ENCODE assay signal across 8 mouse cellular contexts in the genomic region with DNA sequence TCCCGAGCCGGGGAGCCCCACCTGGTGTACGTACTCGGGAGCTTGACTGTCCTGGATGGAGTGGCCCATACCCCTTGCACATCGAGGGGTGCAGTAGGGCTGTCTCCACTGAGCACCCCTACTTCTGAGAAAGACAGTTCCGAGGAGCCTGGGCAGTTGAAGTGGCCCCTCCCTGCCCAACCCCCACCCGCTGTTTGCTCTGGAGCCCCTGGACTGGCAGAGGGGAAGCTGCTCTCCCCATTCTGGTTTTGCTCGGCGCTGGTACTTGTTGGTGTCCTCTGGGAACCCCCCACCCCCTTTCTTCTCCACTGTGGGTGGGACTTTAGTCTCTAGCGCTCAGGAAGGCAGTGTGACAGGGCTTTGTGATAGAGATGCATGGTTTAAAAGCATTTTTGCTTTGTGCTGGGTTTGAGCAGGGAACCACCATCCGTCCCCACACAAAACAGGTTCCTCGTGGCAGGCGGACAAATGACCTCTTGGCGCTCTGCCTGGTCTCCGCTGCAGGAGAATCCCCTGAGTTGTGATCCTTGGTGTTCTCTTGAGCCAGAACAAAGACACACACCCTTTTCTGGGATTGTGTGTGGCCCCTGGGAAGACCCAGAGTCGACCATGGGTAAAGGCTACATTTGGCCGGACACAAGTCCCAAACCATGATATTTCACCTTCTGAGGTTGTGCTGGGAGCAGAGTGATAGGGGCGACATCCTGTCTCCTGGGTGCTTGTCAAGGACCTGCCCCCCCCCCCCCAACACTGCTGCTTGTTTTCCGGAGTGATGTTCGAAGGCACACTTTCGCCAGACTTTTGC. TPM values are rescaled to one million over a fixed set of nuclear protein-coding genes. Genes with fewer than 3 reads are reported as not detected.
DNase-seq lines count a peak whose midpoint lies in the region; ATAC-seq and TF ChIP-seq lines count a peak whose summit lies in the region.

No protein-coding gene starts in this region.

- H3K27me3 ChIP-seq in kidney, embryonic 16.5 days (ENCODE audit: insufficient read depth, low read length) = no peaks in the 10 kb centered on the region
- no peaks in the 10 kb centered on the region for H3K27me3 ChIP-seq in hindbrain, embryonic 10.5 days (ENCODE audit: insufficient read depth, poor library complexity, severe bottlenecking)
- peaks cover 24% of the 10 kb centered on the region; the same call in 1 of the 2 replicates for H3K27me3 ChIP-seq in liver, postnatal 0 days (ENCODE audit: insufficient read depth, low read length)

- WGBS in kidney, embryonic 16.5 days = 2% methylated on average over 21 of the region's 21 CpGs
- WGBS in hindbrain, embryonic 10.5 days = 7% methylated on average over 21 of the region's 21 CpGs
- 6% methylated on average over 21 of the region's 21 CpGs for WGBS in liver, postnatal 0 days (ENCODE audit: insufficient replicate concordance)

- peak; percentile 56 for ATAC-seq in kidney, embryonic 16.5 days (ENCODE audit: low FRiP score, low TSS enrichment)
- no peak for ATAC-seq in liver, postnatal 0 days

- no peak for TF ChIP-seq EP300 in liver, postnatal 0 days (IDR thresholded peaks at IDR 0.05; ENCODE audit: low read depth)

- no peak for TF ChIP-seq POLR2A in cortical plate, adult 2 months (IDR thresholded peaks at IDR 0.05; ENCODE audit: extremely low read depth, insufficient read depth, low read length)

- no peaks in the 10 kb centered on the region for H3K9me3 ChIP-seq in kidney, embryonic 16.5 days (ENCODE audit: low read length)
- H3K9me3 ChIP-seq in hindbrain, embryonic 10.5 days = no peaks in the 10 kb centered on the region
- H3K9me3 ChIP-seq in liver, postnatal 0 days (ENCODE audit: low read length) = no peaks in the 10 kb centered on the region

- peak overlapping the region; percentile 68 for H3K9ac ChIP-seq in kidney, embryonic 16.5 days (replicated peaks; ENCODE audit: low read length)
- no peak overlapping the region for H3K9ac ChIP-seq in liver, postnatal 0 days (replicated peaks)

- no peaks in the 10 kb centered on the region for H3K36me3 ChIP-seq in kidney, embryonic 16.5 days (ENCODE audit: insufficient read depth, low read length)
- 0 out of 2 replicates have a peak, but pooled peaks cover 4% of the 10 kb centered on the region for H3K36me3 ChIP-seq in hindbrain, embryonic 10.5 days
- no peaks in the 10 kb centered on the region for H3K36me3 ChIP-seq in liver, postnatal 0 days (replicated peaks; ENCODE audit: insufficient read depth, low read length)

- peak overlapping the region; percentile 54 for H3K4me3 ChIP-seq in kidney, embryonic 16.5 days (ENCODE audit: low read length)
- H3K4me3 ChIP-seq in cortical plate, adult 2 months (ENCODE audit: insufficient read depth, low read length) = peak overlapping the region; percentile 80
- H3K4me3 ChIP-seq in hindbrain, embryonic 10.5 days = peak overlapping the region; percentile 81
- peak overlapping the region; percentile 35 for H3K4me3 ChIP-seq in liver, postnatal 0 days (ENCODE audit: low read depth, low read length)

- H3K4me1 ChIP-seq in kidney, embryonic 16.5 days (ENCODE audit: insufficient read depth, low read length) = peaks cover 10% of the 10 kb centered on the region
- peaks cover 3% of the 10 kb centered on the region; the same call in 1 of the 2 replicates for H3K4me1 ChIP-seq in cortical plate, adult 2 months (ENCODE audit: control insufficient read depth, insufficient read depth, low read length)
- H3K4me1 ChIP-seq in hindbrain, embryonic 10.5 days (replicated peaks) = peaks cover 46% of the 10 kb centered on the region
- no peaks in the 10 kb centered on the region for H3K4me1 ChIP-seq in liver, postnatal 0 days (ENCODE audit: insufficient read depth)

- peak overlapping the region; percentile 84 for H3K4me2 ChIP-seq in kidney, embryonic 16.5 days (replicated peaks; ENCODE audit: low read depth, low read length)
- peak overlapping the region; percentile 48 for H3K4me2 ChIP-seq in liver, postnatal 0 days (ENCODE audit: low read depth, low read length)

- no peak for DNase-seq in kidney, adult 9 months
- no peak for DNase-seq in hindbrain, embryonic 10.5 days (ENCODE audit: low spot score)
- no peak for DNase-seq in liver, postnatal 0 days
- no peak for DNase-seq in spleen, adult 18-20 months
- DNase-seq in ovary, adult 18-20 months (ENCODE audit: low spot score) = no peak
- DNase-seq in spleen, postnatal 4 days (ENCODE audit: low spot score in 2 of 2) = no peak

- H3K27ac ChIP-seq in kidney, embryonic 16.5 days (ENCODE audit: low read length) = no peak overlapping the region
- peak overlapping the region; percentile 79 for H3K27ac ChIP-seq in cortical plate, adult 2 months (ENCODE audit: insufficient read depth, low read length)
- H3K27ac ChIP-seq in hindbrain, embryonic 10.5 days = peak overlapping the region; percentile 91
- H3K27ac ChIP-seq in liver, postnatal 0 days (ENCODE audit: low read depth) = no peak overlapping the region

- no peak for TF ChIP-seq CTCF in cortical plate, adult 2 months (IDR thresholded peaks at IDR 0.05; ENCODE audit: extremely low read depth, insufficient read depth, low read length)
- no peak for TF ChIP-seq CTCF in liver, postnatal 0 days (IDR thresholded peaks at IDR 0.05; ENCODE audit: low read depth)

RNA-seq across cellular contexts. Expression of gene D430019H16Rik, which starts 0.8 kb away (rescaled TPM):
- polyA plus RNA-seq in kidney, embryonic 16.5 days (2015; fragmentation: Nextera tagmentation; extraction: Ambion mirVana) = 1.3 and 1.4 TPM in 2 replicates
- 60.9 and 65.5 TPM in 2 replicates for polyA plus RNA-seq in cortical plate, adult 2 months (2012; rRNA removed)
- polyA plus RNA-seq in hindbrain, embryonic 10.5 days (2016; fragmentation: Nextera tagmentation; extraction: Ambion mirVana) = 2.6 and 3.8 TPM in 2 replicates
- 0.05 TPM in 2 replicates for polyA plus RNA-seq in liver, postnatal 0 days (2015; fragmentation: Nextera tagmentation; extraction: Ambion mirVana)

Comparison
In these comparisons a context has a peak if more than half of its experiments do, and no peak if none do; other contexts are left out.
1. H3K27ac ChIP-seq: peak in cortical plate, adult 2 months (single experiment) and hindbrain, embryonic 10.5 days (single experiment); none in kidney, embryonic 16.5 days (single experiment) and liver, postnatal 0 days (single experiment).
2. RNA of gene D430019H16Rik, which starts 0.8 kb away (polyA plus RNA-seq): 60.9 to 65.5 TPM in cortical plate, adult 2 months; 2.6 to 3.8 TPM in hindbrain, embryonic 10.5 days, 1.3 to 1.4 TPM in kidney, embryonic 16.5 days and 0.05 TPM in liver, postnatal 0 days; every median in the first group is over 10 times any median in the second.
3. Peak in every context shown above with its lines, with median percentiles within 50 percentile points of each other: H3K4me3 ChIP-seq.